Mouse (Mus musculus) embryonic fibroblast, embryonic 13.5 days (primary cell): ENCODE data around the gene Aox4.

Source experiments
- CTCF ChIP-seq: IDR thresholded peaks from 2 replicates; pipeline ENCODE4 v1.5.1; 2011; ENCODE audit warnings: mild to moderate bottlenecking, control low read depth, low read length, moderate library complexity, borderline replicate concordance; ENCODE audit not compliant: insufficient read depth
- POLR2A ChIP-seq: IDR thresholded peaks from 2 replicates; pipeline ENCODE4 v1.6.1; 2011; ENCODE audit warnings: low read depth, mild to moderate bottlenecking, control low read depth, low read length, moderate library complexity

- no peak for TF ChIP-seq CTCF
- no peak for TF ChIP-seq POLR2A
Observed at GRCm38 (mm10) chr1:58188514-58189175, 21.6 kb upstream of the Aox4 start.
